Mouse (Mus musculus) thymus, postnatal 25 days (tissue): ENCODE data around the gene Lingo3.
"Not testable (repeated sequence)": the region's sequence is repeated elsewhere in the genome, so short reads cannot be mapped to it uniquely, and the experiment has no call there.

ENCODE experiments used
- DNase-seq: peaks from one replicate; pipeline ENCODE4 v3.0.0; 2022

Lingo3 gene

DNA sequence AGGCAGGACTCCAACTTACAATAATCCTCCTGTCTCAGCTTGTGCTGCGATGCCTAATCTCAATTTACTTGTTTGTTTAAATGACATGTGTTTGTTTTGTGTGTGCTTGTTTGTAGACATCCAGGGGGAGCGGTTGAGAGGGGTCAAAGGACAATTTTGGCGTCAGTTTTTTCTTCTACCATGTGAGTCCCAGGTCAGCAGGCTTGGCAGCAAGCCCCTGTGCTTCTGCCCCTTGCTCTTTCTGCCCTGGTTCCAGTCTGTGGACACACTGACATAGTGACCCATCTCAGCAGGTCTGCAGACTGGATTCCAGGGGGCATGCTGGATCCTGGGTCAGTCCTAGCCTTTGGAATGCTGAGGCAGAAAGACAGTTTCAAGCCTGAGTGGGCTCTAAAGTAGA is 24.4 kb downstream of the Lingo3 start:
- no peak for DNase-seq

DNA sequence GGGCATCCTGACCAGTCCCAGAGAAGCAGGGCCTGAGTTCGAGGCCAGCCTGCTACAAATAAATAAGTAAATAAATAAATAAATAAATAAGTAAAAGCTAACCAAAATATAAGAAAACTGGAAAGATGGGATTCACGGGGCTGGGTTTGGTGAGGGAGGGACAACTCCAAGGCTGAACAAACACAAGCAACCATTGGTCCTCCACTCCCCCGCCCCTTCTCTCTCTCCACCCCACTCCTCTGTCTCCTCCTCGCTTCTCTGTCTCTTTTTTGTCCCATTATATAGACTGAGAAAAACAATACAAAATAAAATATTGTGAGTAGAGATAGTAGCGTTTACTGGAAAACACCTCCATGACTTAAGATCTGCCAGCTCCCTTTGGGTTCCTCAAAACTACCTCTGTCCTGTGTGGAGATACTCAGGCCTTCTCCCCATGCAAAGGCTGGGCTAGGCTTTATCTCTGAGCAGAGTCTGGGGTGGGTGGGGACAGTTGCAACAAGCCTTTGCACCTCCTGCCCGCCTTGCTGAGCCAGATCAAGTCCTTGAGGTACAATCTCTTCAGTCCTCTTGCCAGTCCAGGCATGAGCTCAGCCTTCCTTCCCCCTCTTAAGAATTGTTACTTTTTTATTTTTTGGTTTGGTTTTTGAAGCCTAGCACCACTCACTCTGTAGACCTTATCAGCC is 25.1 kb downstream of the Lingo3 start:
- no peak for DNase-seq

DNA sequence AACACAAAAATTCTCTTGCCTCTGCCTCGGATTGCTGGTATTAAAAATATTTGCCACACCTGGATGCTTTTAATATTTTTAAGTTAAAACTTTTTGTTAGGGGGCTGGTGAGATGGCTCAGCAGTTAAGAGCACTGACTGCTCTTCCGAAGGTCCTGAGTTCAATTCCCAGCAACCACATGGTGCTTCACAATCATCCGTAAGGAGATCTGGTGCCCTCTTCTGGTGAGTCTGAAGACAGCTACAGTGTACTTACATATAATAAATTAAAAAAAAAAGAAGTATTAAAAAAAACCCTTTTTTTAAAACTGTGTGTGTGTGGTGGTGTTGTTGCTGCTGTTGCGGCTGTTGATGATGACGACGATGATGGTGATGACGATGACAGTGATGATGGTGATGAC is 25.9 kb downstream of the Lingo3 start:
- DNase-seq, result not testable (repeated sequence)

DNA sequence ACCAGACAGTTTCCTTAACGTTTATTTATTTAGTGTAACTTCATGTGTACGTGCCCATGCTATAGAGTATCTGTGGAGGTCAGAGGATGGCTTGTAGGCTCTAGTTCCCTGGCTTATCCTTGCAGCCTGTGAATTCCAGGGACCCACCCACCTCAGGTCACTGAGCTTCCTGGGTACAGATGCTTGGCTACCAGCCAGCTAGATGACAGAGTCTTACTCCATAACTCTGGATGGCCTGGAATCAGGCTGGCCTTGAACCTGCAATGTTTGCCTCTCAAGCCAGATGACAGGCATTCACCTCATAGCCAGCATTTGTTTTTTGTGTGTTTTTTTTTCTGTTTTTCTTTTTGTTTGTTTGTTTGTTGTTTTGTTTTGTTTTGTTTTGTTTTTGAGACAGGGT is 26.7 kb downstream of the Lingo3 start:
- no peak for DNase-seq

DNA sequence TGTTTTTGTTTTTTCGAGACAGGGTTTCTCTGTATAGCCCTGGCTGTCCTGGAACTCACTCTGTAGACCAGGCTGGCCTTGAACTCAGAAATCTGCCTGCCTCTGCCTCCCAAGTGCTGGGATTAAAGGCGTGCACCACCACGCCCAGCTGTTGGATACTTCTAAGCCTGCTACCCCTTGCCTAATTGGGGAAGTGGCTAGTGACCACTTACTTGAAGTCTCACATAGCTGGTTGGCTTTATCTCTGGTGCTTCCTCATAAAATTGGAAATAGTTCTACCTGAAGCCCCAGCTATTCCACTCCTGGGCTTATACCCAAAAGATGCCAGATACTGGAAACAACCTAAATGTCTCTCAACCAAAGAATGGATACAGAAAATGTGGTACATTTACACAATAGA is 27.5 kb downstream of the Lingo3 start:
- DNase-seq, result not testable (repeated sequence)

DNA sequence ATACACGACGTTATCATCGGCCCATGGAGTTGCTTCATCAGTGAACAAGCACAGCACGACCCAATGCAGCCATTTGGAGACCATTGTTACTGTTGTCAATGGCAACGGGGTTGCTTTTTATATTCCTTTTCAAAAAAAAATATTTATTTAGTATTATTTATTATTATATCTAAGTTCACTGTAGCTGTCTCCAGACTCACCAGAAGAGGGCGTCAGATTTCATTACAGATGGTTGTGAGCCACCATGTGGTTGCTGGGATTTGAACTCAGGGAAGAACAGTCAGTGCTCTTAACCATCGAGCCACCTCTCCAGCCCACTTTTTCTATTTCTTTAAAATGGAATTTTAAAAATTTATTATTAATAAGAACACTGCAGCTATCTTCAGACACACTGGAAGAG is 29.0 kb downstream of the Lingo3 start:
- DNase-seq, result no peak

DNA sequence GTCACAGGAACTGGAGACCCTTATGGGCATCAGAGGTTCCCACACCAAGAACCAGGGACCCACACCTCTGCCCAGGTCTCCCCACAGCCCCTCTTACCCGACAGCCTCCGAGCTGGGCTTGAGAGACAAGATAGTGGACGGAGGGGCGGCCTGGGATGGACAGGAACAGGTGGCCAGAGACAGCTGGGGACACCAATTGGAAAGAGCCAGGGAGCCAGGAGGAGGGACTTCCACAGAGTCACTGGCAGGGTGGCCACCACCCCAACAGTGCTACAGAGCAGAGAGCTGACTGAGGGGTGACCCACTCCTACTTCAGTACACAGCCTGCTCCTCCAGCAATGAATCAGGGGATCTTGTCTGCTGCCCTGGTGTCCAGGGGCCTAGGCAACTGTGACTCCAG is 30.5 kb downstream of the Lingo3 start, which contains the start of gene Jsrp1:
Gene Jsrp1 (minus strand): TSS at position 133 of the 400 bp plus-strand sequence.
- DNase-seq, result no peak

DNA sequence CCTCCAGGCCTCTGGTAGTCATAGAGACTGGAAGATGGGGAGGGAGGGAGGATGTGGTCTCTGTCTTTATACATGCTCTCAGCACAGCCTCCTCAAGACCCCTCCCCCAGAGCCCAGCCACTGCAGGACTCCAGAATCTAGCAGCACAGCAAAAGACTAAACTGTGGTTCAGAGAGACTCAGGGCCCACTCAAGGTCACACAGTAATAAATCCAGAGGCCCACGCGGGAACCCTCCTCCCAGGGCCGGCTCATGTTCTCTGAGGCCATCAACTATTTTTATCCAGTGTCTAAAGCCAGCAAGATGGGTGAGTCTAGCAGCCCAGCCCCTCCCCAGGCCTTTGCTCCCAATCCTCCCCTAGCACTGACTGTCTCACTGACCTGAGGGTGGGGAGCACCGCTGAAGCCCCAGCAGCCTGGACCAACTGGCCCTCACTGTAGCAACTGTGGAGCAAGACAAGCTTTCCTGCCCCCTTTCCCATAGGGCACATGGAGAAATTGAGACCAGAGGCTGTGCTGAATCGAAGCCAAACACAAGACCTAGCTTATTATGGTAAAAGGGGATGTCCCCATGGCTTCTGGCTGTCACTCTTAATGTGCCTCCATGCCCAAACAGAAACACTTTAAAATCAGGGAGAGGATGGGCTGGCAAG is 31.3 kb downstream of the Lingo3 start:
- no peak for DNase-seq

DNA sequence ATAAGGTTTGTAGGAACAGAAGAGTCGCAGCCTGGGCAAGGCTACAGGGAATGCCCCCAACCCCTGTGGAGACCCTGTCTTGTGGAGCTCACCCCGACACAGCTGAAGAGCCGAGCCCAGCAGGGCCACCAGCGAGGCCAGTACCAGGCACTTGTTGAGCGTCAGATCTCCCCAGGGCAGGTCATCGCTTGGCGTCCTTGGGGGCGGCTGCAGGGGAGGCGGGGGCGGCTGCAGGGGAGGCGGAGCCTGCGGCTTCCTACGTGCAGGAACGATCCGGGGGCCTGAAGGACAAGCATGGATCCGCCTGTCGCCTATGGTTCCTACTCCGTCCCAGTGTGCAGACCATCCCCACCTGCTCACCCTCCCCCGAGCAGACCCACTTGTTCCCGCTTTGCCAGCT is 33.8 kb downstream of the Lingo3 start:
- no peak for DNase-seq

DNA sequence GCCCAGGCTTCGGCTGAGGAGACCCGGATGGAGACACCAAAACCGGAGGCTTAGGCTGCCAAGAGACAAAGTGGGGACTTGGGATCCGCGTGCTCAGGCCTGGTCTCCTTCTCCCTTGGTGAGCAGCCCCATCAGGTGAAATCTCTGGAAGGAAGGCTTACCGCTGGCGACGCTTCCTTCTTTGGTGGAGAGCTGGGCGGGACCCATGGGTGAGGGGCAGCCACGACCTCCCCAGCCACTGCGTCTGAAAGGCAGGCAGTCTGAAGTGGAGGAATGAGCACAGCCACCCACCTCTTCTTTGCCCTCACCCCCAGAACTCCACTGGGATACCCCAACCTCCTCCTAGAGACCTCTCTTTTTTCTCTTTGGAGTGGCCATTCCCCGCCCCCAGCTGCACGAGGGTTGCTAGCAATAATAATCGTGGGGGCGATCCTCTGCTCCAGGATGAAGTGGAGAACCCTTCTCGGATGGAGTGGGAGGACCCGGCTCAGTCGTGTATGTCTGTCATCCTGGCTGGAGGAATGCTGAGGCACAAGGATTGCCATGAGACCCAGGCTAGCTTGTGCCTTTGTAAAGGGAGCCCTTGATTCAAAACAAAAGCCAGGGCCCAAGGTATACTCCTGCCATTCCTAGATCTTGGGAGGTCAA is 34.7 kb downstream of the Lingo3 start:
- no peak for DNase-seq

DNA sequence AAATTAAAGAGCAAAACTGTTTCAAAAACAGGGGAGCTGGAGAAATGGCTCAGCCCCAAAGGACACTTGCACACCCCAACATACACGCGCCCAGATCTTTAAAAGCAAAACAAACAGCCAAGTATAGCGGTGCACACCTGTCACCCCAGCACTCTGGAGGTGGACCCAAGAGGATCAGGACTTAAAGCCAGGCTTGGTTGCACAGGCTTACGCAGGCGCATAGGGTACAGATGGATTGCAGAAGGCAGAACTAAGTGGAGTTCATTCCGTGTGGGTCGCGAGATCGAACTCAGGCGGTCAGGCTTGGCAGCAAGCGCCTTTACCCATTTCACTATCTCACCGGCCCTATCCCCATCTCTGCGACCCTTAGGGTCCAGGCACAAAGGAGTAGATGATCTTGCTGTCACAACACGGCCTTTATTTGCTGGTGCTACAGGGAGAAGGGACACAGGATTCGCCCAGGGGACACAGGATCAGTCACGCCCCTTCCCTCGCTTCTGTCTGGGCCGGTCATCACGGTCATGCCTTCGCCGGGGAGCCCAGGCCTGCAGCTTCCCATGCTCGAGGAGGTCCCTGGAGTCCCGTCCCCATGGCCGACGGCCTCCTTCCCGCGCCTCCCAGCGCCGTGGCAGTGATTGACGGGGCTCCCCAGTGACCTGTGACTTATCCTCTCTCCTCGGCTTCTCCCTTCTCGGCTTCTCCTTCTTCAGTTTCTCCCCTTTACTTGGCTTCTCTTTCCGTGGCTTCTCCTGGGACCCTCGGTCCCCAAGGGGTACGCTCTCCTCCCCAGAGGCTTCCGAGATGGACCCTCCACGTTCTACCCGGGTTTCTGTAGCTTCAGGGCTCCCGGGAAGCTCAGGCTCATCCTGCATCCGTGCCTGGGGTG is 35.5 kb downstream of the Lingo3 start:
- DNase-seq, result no peak

DNA sequence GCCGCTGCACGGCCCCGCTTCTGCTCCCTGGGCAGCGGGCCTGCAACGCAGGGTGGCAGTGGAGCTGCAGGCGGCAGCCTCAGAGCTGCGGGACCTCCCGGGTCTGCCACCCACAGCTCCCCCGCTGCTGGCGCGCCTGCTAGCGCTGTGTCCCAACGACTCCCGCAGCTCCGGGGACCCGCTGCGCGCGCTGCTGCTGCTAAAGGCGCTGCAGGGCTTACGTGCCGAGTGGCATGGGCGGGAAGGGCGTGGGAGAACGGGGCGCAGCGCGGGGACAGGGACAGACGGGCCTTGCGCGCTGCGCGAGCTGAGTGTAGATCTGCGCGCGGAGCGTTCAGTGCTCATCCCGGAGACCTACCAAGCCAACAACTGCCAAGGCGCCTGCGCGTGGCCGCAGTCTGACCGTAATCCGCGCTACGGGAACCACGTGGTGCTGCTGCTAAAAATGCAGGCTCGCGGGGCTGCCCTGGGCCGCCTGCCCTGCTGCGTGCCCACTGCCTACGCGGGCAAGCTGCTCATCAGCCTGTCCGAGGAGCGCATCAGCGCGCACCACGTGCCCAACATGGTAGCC is 36.7 kb downstream of the Lingo3 start:
- DNase-seq, result peak; percentile 40

DNA sequence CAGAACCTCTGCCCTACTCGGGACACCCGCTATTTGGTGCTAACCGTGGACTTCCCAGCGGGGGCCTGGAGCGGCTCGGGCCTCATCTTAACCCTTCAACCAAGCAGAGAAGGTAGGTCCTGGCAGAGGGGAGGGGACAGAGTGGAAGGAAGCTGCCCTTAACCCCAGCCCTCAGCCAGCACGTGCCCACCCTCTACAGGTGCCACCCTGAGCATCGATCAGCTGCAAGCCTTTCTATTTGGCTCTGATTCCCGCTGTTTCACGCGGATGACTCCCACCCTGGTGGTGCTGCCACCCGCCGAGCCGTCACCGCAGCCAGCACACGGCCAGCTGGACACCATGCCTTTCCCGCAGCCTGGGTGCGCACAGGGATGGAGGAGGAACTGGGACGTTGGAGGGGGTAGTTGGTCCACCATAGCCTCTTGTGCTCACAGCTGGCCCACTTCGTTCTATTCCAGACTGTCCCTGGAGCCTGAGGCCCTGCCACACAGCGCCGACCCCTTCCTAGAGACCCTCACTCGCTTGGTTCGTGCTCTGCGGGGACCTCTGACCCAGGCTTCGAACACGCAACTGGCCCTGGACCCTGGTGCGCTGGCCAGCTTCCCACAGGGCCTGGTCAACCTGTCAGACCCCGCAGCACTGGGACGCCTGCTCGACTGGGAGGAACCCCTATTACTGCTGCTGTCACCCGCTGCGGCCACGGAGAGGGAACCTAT is 37.3 kb downstream of the Lingo3 start:
- no peak for DNase-seq

DNA sequence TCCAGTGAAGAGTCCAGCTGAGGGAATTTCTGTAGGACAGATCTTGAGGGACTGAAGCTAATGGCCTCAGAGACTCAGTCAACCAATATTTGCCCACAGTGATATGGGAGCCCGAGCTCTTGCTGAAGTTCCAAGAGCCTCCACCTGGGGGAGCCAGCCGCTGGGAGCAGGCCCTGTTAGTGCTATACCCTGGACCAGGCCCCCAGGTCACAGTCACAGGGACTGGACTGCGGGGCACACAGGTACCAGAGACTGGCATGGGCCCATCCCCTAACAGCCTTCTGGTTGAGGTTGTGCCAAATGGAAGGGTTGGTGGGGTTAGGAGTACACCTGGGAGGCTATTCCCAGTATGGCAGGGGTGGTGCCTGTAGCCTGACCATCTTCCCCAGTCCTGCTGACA is 37.9 kb downstream of the Lingo3 start:
- peak; percentile 73 for DNase-seq

DNA sequence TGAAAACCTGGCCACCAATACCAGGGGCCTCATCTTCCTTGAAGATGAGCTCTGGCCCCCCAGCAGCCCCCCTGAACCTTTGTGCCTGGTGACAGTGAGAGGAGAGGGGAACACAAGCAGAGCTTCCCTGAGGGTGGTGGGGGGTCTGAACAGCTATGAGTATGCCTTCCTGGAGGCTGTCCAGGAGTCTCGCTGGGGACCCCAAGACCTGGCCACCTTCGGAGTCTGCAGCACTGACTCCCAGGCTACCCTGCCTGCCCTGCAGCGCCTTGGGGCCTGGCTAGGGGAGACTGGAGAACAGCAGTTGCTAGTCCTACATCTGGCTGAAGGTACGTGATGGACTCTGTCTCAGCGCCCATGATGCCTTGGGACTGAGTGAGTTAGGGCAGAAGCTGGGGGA is 38.5 kb downstream of the Lingo3 start:
- DNase-seq, result no peak

DNA sequence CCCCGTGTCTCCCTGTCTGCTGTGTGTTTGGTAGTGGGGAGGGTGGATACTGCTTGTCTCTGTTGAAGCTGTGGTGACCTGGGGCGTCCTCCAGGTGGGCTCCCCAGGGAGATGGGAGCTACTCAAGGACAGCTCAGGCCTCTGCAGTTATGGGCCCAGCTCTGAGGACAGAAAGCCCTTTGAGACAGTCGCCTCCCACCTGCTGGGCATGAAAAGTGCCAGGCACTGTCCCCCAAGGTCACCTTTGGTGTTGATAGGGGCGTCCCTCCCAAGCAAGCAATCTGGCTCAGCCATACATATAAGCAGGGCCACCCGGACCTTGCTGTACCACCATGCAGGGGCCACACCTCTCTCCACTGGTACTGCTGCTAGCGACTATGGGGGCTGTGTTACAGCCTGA is 38.9 kb downstream of the Lingo3 start, which contains the start of gene Amh:
Gene Amh (plus strand): TSS at position 328 of the 400 bp plus-strand sequence.
- no peak for DNase-seq

DNA sequence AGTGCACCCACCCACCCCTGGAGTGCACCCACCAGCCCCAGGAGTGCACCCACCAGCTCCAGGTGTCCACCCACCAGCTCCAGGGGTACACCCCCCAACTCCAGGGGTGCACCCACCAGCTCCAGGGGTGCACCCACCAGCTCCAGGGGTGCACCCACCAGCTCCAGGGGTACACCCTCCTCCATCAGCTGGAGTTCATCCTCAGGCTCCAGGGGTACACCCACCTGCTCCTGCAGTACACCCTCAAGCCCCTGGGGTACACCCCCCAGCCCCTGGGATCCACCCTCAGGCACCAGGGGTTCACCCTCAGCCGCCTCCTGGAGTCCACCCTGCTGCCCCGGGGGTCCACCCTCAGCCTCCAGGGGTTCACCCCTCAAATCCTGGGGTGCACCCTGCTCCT is 39.5 kb downstream of the Lingo3 start:
- DNase-seq, result no peak

DNA sequence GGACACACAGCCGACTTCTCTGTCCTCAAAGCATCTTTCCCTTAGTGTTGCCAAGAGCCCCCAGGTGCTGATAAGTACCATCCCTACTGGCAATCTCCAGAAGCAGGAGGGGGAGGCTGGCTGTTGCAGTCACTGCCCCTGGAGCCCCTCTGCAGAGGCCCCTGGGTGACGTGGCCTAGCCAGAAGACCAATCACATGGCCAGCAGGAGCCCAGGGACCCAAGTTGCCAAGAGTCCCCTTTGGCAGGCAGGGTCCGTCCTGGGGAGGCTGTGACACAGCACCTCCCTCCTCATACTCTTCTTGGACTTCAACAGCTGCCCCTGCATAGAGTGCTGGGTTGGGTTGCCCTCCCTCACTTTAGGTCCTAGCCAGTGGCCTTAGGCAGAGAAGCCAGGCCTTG is 40.8 kb downstream of the Lingo3 start:
- DNase-seq, result no peak

DNA sequence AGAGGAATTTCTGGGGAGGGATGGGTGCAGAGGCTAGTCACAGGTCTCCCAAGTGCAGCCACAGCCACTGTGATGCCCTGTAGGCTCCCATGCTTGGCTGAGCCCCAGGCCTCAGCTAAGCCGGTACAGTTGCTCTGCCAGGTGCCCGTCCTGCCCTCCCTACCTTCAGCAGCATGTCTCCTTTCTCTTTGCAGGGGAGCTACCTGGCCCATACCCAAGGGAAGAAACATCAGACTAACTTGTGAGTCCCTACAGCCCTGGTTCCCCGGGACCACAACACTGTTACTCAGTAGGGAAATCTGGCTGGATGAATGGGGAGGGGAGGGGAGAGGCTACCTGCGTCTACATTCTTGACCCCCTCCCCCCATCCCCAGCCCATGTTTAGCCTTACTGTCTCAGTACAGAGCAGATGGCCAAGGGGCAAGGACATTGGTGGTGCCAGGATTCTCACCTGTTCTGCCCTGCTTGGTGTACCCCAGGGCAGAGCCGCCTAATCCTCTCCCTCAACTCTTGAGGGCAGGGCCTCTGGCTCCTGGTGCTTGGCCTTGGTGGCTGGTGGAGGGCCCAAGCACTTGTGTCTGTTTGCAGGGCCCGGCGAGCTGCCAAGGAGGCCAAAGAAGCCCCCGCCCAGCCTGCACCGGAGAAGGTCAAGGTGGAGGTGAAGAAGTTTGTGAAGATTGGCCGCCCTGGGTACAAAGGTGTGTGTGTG is 41.5 kb downstream of the Lingo3 start:
- no peak for DNase-seq

DNA sequence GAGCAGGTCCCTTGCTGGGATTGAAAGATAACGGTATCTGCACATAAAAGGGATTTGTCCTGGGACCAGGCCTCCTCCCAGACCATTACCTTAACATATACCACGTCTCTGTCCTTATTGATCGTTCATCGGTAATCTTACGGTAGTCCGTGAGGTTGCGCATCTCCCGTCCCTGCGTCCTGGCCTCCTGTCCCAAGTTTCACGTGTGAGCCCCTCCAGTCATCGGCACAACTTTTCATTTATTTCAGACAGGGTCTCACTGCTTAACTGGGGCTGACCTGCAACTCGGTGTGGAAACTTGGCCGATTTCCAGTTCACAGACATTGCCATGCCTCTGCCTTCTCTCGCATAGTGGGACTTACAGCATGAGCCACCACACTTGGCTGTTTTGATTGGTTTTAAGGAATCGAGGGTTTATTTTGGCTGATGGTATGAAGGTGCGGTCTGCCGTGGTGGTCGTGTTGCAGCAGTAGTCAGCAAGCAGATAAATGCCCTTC is 44.7 kb downstream of the Lingo3 start:
- DNase-seq, result no peak
